Mouse (Mus musculus): ENCODE results near the gene Fam207a.
A peak's percentile ranks its signal among the peaks of the same experiment; 100 is the strongest.

The Fam207a gene

GRCm38 (mm10) chr10:77515385-77516348 lies at the start of gene Fam207a:
Fam207a (minus strand) TSS chr10:77515785.
- DNase-seq: peak; percentile 93 to 96

- no peak for DNase-seq
Observed at GRCm38 (mm10) chr10:77565005-77565404, 49.4 kb upstream of the Fam207a start.

GRCm38 (mm10) chr10:77561508-77561907 lies 45.9 kb upstream of the Fam207a start:
- DNase-seq: no peak

GRCm38 (mm10) chr10:77560830-77561229 lies 45.2 kb upstream of the Fam207a start:
- no peak for DNase-seq

- DNase-seq: no peak
Observed at GRCm38 (mm10) chr10:77560090-77560489, 44.5 kb upstream of the Fam207a start.

GRCm38 (mm10) chr10:77557641-77558040 lies 42.1 kb upstream of the Fam207a start:
- DNase-seq: peak in 1 of 2 experiments; percentile 30

- DNase-seq: no peak
Observed at GRCm38 (mm10) chr10:77556631-77557030, 41.0 kb upstream of the Fam207a start.

GRCm38 (mm10) chr10:77554918-77555317 lies 39.3 kb upstream of the Fam207a start:
- no peak for DNase-seq

GRCm38 (mm10) chr10:77553285-77553684 lies 37.7 kb upstream of the Fam207a start:
- no peak for DNase-seq

- DNase-seq: no peak
Observed at GRCm38 (mm10) chr10:77552162-77552561, 36.6 kb upstream of the Fam207a start.

- no peak for DNase-seq
Observed at GRCm38 (mm10) chr10:77550874-77551273, 35.3 kb upstream of the Fam207a start.

GRCm38 (mm10) chr10:77548576-77548975 lies 33.0 kb upstream of the Fam207a start:
- DNase-seq: no peak

- no peak for DNase-seq
Observed at GRCm38 (mm10) chr10:77544916-77545315, 29.3 kb upstream of the Fam207a start.

GRCm38 (mm10) chr10:77543226-77543625 lies 27.6 kb upstream of the Fam207a start:
- DNase-seq: no peak

GRCm38 (mm10) chr10:77541864-77542666 lies 26.5 kb upstream of the Fam207a start:
- DNase-seq: no peak

- DNase-seq: no peak
Observed at GRCm38 (mm10) chr10:77540576-77541102, 25.1 kb upstream of the Fam207a start.

- no peak for DNase-seq
Observed at GRCm38 (mm10) chr10:77539320-77539945, 23.8 kb upstream of the Fam207a start.

GRCm38 (mm10) chr10:77537215-77538209 lies 21.9 kb upstream of the Fam207a start:
- DNase-seq: peak in 1 of 2 experiments; percentile 39

- DNase-seq: no peak
Observed at GRCm38 (mm10) chr10:77536727-77537126, 21.1 kb upstream of the Fam207a start.

- no peak for DNase-seq
Observed at GRCm38 (mm10) chr10:77532020-77532413, 16.4 kb upstream of the Fam207a start.
